Mouse (Mus musculus): ENCODE measurements around the gene Ssu72. TPM values are rescaled to one million over a fixed set of nuclear protein-coding genes. Genes with fewer than 3 reads are reported as not detected.
A peak's percentile ranks its signal among the peaks of the same experiment; 100 is the strongest.
"Not testable (repeated sequence)": the region's sequence is repeated elsewhere in the genome, so short reads cannot be mapped to it uniquely, and the experiment has no call there.

Ssu72 gene
- polyA plus RNA-seq, 1 experiment from 2014 or later = 171 TPM

DNA sequence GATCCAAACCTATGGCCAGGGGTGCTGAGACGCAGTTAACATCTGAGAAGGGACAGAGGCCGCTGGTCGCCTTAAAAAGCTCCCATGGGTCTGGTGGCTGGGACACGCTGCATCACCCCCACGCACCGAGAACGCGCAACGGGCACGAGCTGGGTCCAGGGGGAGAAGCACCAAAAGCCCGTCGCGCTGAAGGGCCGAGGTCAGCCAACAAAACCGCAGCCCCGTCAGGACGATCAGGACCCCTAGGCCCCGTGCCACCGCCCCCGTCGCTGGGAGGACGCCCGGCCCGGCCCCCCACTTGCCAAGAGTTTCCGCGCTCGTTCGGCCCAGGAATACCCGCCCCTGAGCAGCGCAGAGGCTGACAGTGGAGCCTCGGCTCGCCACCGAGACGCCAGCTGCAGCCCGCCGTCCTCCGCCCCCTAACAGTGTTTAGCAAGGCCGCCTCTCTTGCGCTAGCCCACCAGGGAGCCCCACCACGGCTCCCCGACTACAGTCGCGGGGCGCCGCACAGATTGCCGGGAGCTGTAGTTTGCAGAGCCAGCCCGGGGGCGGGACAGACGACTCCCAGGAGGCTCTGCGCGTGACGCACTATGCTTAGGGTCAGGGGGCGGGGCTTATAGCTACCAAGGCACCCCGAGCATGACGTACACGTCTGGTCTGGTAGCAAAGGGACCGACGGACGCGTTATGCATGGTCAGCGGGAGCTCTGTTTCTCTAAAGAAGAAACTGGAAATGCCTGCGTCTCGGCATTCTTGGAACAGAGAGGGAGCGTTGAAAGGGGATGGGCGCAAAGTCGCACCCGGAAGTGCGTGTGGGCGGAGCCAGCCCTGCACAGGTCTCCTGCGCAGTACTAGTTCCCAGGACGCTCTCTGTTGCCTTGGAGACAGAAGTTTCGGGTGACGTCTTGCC lies 35.7 kb upstream of the Ssu72 start, which contains the start of gene Mib2:
Mib2 (minus strand) TSS at position 510 of the 909 bp plus-strand sequence.
- Histone ChIP-seq H3K27ac (ENCODE audit: low read depth, low read length) (peak within 1 kb of the TSS; percentile 70), H3K4me1 (replicated peaks; ENCODE audit: control insufficient read depth, insufficient read depth, low read length) (0 out of 2 replicates have a peak, but pooled peaks cover 5% of the 10 kb centered on the region), H3K4me2 (replicated peaks; ENCODE audit: low read depth) (peak within 1 kb of the TSS; percentile 93), H3K9me3 (ENCODE audit: control insufficient read depth) (no peaks in the 10 kb centered on the region), H3K9ac (ENCODE audit: low read depth, low read length) (peak within 1 kb of the TSS; percentile 75), H3K4me3 (ENCODE audit: low read depth, low read length) (peak within 1 kb of the TSS; percentile 89), H3K27me3 (replicated peaks; ENCODE audit: control insufficient read depth, insufficient read depth, low read length) (no peaks in the 10 kb centered on the region), H3K36me3 (ENCODE audit: control insufficient read depth, insufficient read depth) (peaks cover 6% of the 10 kb centered on the region; the same call in 1 of the 2 replicates)
- under 1% methylated on average over 73 of the region's 73 CpGs for WGBS
- ATAC-seq = peak; percentile 96
- no peak for TF ChIP-seq CTCF (IDR thresholded peaks at IDR 0.05; ENCODE audit: low read depth)

DNA sequence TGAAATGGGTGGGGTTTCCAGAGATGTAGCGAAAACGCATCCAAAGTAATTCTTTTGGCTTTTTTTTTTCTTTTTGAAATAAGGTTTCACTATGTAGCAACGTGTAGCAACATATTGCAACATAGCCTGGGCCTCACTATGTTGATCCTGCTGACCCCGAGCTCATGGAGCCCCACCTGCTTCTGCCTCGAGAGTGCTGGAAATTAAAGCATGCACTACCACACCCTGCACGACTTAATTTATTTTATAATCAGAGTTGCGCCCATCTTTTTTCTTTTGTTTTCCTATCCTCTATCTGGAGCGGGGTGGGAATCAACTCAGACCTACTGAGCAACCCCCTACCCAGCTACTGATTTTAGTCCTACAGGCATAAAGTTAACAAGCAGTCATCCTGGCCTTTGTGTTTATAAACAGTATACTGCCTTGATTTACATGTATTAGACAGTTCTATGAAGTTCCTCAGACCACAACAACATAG lies 35.0 kb upstream of the Ssu72 start:
- Histone ChIP-seq H3K36me3 (ENCODE audit: control insufficient read depth, insufficient read depth) (peaks cover 2% of the 10 kb centered on the region; the same call in 1 of the 2 replicates), H3K4me3 (ENCODE audit: low read depth, low read length) (peak overlapping the region; percentile 89), H3K27ac (ENCODE audit: low read depth, low read length) (peak overlapping the region; percentile 70; the same call in 1 of the 2 replicates), H3K4me1 (replicated peaks; ENCODE audit: control insufficient read depth, insufficient read depth, low read length) (0 out of 2 replicates have a peak, but pooled peaks cover 5% of the 10 kb centered on the region), H3K27me3 (replicated peaks; ENCODE audit: control insufficient read depth, insufficient read depth, low read length) (no peaks in the 10 kb centered on the region), H3K9me3 (ENCODE audit: control insufficient read depth) (no peaks in the 10 kb centered on the region), H3K4me2 (replicated peaks; ENCODE audit: low read depth) (peak overlapping the region; percentile 93), H3K9ac (ENCODE audit: low read depth, low read length) (no peak overlapping the region)
- 2% methylated on average over 8 of the region's 8 CpGs for WGBS
- ATAC-seq = peak; percentile 42; the same call in 1 of the 2 replicates
- no peak for TF ChIP-seq CTCF (IDR thresholded peaks at IDR 0.05; ENCODE audit: low read depth)

DNA sequence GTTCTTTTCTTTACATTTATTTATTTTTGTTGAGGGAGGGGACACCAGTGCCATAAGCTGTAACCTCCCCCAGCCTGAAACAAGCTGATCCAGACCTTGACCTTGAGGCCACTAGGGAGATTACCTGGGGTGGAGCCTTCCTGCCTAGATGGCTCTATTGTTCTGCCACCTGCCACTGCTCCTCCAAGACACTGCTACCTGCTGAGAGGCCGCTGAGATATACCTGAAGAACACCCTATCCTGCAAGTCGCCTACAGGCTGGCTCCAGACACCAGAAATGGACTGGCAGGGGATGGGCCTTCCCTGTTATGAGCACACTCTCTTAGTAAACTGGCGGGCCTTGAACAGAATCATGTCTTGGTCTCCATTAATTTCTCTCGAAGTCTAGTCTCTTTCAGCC lies 34.4 kb upstream of the Ssu72 start:
- H3K4me3 ChIP-seq (ENCODE audit: low read depth, low read length); H3K9me3 ChIP-seq (ENCODE audit: control insufficient read depth); H3K4me1 ChIP-seq (replicated peaks; ENCODE audit: control insufficient read depth, insufficient read depth, low read length); H3K4me2 ChIP-seq (replicated peaks; ENCODE audit: low read depth); H3K9ac ChIP-seq (ENCODE audit: low read depth, low read length); H3K36me3 ChIP-seq (ENCODE audit: control insufficient read depth, insufficient read depth); H3K27me3 ChIP-seq (replicated peaks; ENCODE audit: control insufficient read depth, insufficient read depth, low read length): not testable (repeated sequence)
- 57% methylated on average over 4 of the region's 4 CpGs for WGBS
- ATAC-seq = peak; percentile 25
- peak overlapping the region; percentile 6 for H3K27ac ChIP-seq (ENCODE audit: low read depth, low read length)

DNA sequence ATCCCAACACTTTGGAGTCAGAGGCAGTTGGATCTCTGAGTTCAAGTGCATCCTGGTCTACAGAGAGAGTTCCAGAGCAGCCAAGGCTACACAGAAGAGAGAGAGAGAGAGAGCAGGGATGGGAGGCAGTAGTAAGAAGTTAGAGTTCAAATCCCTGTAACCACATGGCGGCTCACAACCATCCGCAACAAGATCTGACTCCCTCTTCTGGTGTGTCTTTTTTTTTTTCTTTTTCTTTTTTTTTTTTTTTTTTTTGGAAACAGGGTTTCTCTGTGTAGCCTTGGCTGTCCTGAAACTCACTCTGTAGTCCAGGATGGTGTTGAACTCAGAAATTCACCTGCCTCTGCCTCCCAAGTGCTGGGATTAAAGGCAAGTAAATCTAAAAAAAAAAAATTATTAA lies 32.5 kb upstream of the Ssu72 start:
- H3K4me1 ChIP-seq (replicated peaks; ENCODE audit: control insufficient read depth, insufficient read depth, low read length) = 0 out of 2 replicates have a peak, but pooled peaks cover 5% of the 10 kb centered on the region
- 81% methylated on average over 2 of the region's 2 CpGs for WGBS
- H3K36me3 ChIP-seq (ENCODE audit: control insufficient read depth, insufficient read depth) = no peaks in the 10 kb centered on the region
- no peak overlapping the region for H3K4me2 ChIP-seq (replicated peaks; ENCODE audit: low read depth)
- H3K9me3 ChIP-seq (ENCODE audit: control insufficient read depth) = no peaks in the 10 kb centered on the region
- no peak overlapping the region for H3K4me3 ChIP-seq (ENCODE audit: low read depth, low read length)
- ATAC-seq = no peak
- H3K27me3 ChIP-seq (replicated peaks; ENCODE audit: control insufficient read depth, insufficient read depth, low read length) = no peaks in the 10 kb centered on the region
- no peak overlapping the region for H3K9ac ChIP-seq (ENCODE audit: low read depth, low read length)
- no peak for TF ChIP-seq CTCF (IDR thresholded peaks at IDR 0.05; ENCODE audit: low read depth)
- no peak overlapping the region for H3K27ac ChIP-seq (ENCODE audit: low read depth, low read length)

DNA sequence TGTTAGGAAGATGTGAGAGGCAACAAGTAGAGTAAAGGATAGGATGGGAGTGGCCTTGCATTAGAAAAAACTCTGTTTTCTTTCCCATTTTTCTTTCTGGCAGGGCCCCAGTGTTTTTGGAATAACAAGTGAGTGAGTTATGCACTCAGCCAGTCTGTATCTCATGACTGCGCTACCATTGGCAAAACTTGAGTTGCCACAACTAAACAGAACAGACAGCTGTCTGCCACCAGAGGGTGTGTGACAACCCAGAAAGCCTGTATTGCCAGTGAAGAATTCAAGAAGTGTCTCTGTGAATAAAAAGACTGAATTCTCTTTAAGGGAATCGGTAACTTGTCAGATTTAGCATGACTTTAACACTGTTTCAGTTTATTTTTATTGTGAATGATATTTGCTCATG lies 28.6 kb upstream of the Ssu72 start:
- no peaks in the 10 kb centered on the region for H3K27me3 ChIP-seq (replicated peaks; ENCODE audit: control insufficient read depth, insufficient read depth, low read length)
- peak; percentile 73 for TF ChIP-seq CTCF (IDR thresholded peaks at IDR 0.05; ENCODE audit: low read depth)
- H3K4me3 ChIP-seq (ENCODE audit: low read depth, low read length) = no peak overlapping the region
- H3K36me3 ChIP-seq (ENCODE audit: control insufficient read depth, insufficient read depth) = no peaks in the 10 kb centered on the region
- no peaks in the 10 kb centered on the region for H3K4me1 ChIP-seq (replicated peaks; ENCODE audit: control insufficient read depth, insufficient read depth, low read length)
- H3K9me3 ChIP-seq (ENCODE audit: control insufficient read depth) = no peaks in the 10 kb centered on the region
- ATAC-seq = no peak
- no peak overlapping the region for H3K9ac ChIP-seq (ENCODE audit: low read depth, low read length)
- no peak overlapping the region for H3K4me2 ChIP-seq (replicated peaks; ENCODE audit: low read depth)
- WGBS = 69% methylated on average over 2 of the region's 2 CpGs
- no peak overlapping the region for H3K27ac ChIP-seq (ENCODE audit: low read depth, low read length)

DNA sequence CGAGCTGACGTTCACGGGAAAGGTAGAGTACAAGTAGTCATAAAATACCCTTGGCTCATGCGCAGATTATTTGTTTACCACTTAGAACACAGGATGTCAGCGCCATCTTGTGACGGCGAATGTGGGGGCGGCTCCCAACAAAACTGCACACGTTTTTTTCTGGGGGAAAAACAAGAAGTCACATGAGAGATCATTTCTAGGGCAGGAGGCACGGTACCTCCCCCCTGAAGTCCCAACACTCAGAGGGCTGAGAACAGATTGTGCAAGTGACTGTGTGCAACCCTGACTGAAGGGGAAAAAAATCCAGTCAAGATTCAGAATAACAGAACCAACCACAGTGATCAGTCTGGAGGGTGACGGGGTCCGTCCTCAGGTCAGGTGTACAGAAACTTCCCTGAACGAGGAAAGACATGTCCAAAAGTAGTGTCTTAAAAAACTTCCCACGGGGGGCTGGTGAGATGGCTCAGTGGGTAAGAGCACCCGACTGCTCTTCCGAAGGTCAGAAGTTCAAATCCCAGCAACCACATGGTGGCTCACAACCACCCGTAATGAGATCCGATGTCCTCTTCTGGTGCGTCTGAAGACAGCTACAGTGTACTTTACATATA lies 20.8 kb upstream of the Ssu72 start:
- not testable (repeated sequence) for H3K4me3 ChIP-seq (ENCODE audit: low read depth, low read length); H3K27me3 ChIP-seq (replicated peaks; ENCODE audit: control insufficient read depth, insufficient read depth, low read length); H3K9ac ChIP-seq (ENCODE audit: low read depth, low read length); H3K4me1 ChIP-seq (replicated peaks; ENCODE audit: control insufficient read depth, insufficient read depth, low read length); H3K36me3 ChIP-seq (ENCODE audit: control insufficient read depth, insufficient read depth); H3K9me3 ChIP-seq (ENCODE audit: control insufficient read depth); H3K27ac ChIP-seq (ENCODE audit: low read depth, low read length); H3K4me2 ChIP-seq (replicated peaks; ENCODE audit: low read depth); ATAC-seq
- 89% methylated on average over 16 of the region's 19 CpGs for WGBS

DNA sequence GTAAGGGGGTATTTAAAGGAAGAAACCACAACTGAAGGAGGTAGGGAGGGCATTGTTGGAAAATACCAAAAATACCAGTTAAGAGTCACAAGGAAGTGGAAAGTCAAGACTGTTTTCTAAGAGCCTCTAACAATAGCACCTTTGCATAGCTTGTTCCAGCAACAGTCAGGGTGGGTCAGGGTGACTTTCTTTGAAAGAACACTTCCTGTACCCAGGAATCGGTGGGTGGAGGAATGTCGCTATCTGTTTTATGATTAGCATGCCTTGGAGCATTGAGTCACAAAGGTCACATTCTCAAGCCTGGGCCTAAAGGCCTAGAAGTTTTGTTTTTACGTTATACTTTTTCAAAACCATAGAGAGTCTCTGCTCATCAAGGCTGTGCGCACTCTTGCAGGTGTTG lies 16.8 kb upstream of the Ssu72 start:
- H3K4me2 ChIP-seq (replicated peaks; ENCODE audit: low read depth); H3K9ac ChIP-seq (ENCODE audit: low read depth, low read length); H3K36me3 ChIP-seq (ENCODE audit: control insufficient read depth, insufficient read depth); H3K27me3 ChIP-seq (replicated peaks; ENCODE audit: control insufficient read depth, insufficient read depth, low read length); H3K4me3 ChIP-seq (ENCODE audit: low read depth, low read length); H3K4me1 ChIP-seq (replicated peaks; ENCODE audit: control insufficient read depth, insufficient read depth, low read length); H3K9me3 ChIP-seq (ENCODE audit: control insufficient read depth): not testable (repeated sequence)
- peak overlapping the region; percentile 86 for H3K27ac ChIP-seq (ENCODE audit: low read depth, low read length)
- 49% methylated on average over 4 of the region's 4 CpGs for WGBS
- peak; percentile 70 for ATAC-seq

Measured in intestine, postnatal 0 days (tissue).